Mouse (Mus musculus) gastrocnemius, adult 2 months (tissue): ENCODE measurements around the gene Lamb3. TPM values are rescaled to one million over a fixed set of nuclear protein-coding genes. Genes with fewer than 3 reads are reported as not detected.
A peak's percentile ranks its signal among the peaks of the same experiment; 100 is the strongest.
"Not testable (repeated sequence)": the region's sequence is repeated elsewhere in the genome, so short reads cannot be mapped to it uniquely, and the experiment has no call there.

Experiments
- DNase-seq: peaks from one replicate; pipeline ENCODE4 v3.0.0; 2022
- H3K27ac ChIP-seq: fragments of 200-600 bp; 2 replicates; pipeline ENCODE4 v1.8.1; 2022; ENCODE audit warnings: mild to moderate bottlenecking
- H3K4me3 ChIP-seq: fragments of 200-600 bp; 2 replicates; pipeline ENCODE4 v1.8.1; 2022; ENCODE audit warnings: mild to moderate bottlenecking, moderate library complexity
- CTCF ChIP-seq: fragments of 200-600 bp; IDR thresholded peaks from 2 replicates; pipeline ENCODE4 v1.8.1; 2022; ENCODE audit warnings: antibody characterized with exemption, mild to moderate bottlenecking, moderate library complexity
- intact Hi-C: fragments of 180-260 bp; cut with DNase I; formaldehyde crosslinking; loops from one replicate; pipeline ENCODE4 v1.15.1; 2025
- total RNA-seq, 2 experiments: library from RNA; stranded (reverse); gene quantifications; 2 replicates each; pipeline ENCODE4 v1.2.3; 2021

The Lamb3 gene
- total RNA-seq, 2 experiments from 2014 or later, result 3.7 to 5.4 TPM

GRCm38 (mm10) chr1:193234930-193235329, 27.4 kb downstream of the Lamb3 start:
- intact Hi-C loops, result no loop called here
- TF ChIP-seq CTCF, result no peak
- Histone ChIP-seq H3K4me3 (no peak overlapping the region), H3K27ac (no peak overlapping the region)
- no peak for DNase-seq

- no peak overlapping the region for H3K27ac ChIP-seq
- no peak for TF ChIP-seq CTCF
- H3K4me3 ChIP-seq, result no peak overlapping the region
- DNase-seq, result no peak
- intact Hi-C loops, result no loop called here
Measured at GRCm38 (mm10) chr1:193238426-193238825, 30.9 kb downstream of the Lamb3 start.

- no peak for DNase-seq
- intact Hi-C loops, result no loop called here
- H3K4me3 ChIP-seq, result peak overlapping the region; percentile 36; the same call in 1 of the 2 replicates
- peak overlapping the region; percentile 80; the same call in 1 of the 2 replicates for H3K27ac ChIP-seq
- no peak for TF ChIP-seq CTCF
Measured at GRCm38 (mm10) chr1:193241436-193241835, 33.9 kb downstream of the Lamb3 start.

GRCm38 (mm10) chr1:193242238-193242637, 34.7 kb downstream of the Lamb3 start:
- peak overlapping the region; percentile 80 for H3K27ac ChIP-seq
- H3K4me3 ChIP-seq, result peak overlapping the region; percentile 36
- intact Hi-C loops, result no loop called here
- peak; percentile 90 for DNase-seq
- no peak for TF ChIP-seq CTCF

DNA sequence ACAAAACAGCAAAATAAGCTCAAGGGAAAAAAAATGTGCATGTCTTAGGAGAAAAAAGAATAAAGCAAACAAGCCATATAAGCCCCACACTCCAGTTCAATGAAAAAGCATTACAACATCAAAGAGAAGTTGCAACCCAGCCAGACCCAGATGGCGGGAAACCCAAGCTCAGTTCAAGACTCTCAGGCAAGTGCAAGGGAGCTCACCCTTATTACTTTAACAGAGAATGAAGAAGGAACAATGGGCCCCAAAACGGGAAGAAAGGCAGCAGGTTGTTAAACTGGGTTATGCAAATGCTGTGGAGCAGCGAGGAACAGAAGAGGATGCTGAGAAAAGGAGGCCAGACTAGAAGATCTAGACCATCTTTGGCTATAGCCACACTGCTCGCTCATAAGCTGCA, 35.4 kb downstream of the Lamb3 start:
- TF ChIP-seq CTCF, result no peak
- intact Hi-C loops, result no loop called here
- peak; percentile 46 for DNase-seq
- Histone ChIP-seq H3K4me3 (no peak overlapping the region), H3K27ac (peak overlapping the region; percentile 74)

DNA sequence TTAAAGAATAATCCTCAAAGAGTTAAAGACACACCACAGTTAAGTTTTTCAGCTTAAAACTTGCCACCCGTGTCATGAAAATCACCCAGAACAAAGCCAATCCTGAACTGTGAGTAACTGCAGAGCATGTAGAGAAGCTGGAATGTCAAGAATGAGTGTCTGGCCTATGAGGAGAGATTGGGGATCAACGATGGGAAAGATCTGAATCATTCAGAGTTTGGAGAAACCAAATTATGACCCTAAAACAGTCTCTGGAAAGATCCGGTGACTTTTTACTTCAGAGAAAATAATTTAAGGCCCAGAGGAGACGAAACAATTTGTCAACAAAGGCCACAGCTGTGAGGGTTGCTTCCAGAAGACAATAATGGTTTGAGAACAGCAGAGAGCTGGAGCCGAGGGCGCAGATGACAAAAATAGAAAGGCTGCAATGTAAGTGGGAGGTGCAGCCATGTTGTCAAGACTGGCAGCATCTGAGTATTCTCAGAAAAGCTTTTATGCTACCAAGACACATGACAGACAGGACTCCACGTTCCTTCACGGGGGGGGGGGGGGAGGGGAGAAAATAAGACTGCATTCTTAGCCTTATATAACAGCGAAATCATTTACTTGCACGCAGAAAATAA, 36.2 kb downstream of the Lamb3 start:
- Histone ChIP-seq H3K27ac (peak overlapping the region; percentile 74), H3K4me3 (no peak overlapping the region)
- peak; percentile 27 for DNase-seq
- intact Hi-C loops, result no loop called here
- TF ChIP-seq CTCF, result no peak

DNA sequence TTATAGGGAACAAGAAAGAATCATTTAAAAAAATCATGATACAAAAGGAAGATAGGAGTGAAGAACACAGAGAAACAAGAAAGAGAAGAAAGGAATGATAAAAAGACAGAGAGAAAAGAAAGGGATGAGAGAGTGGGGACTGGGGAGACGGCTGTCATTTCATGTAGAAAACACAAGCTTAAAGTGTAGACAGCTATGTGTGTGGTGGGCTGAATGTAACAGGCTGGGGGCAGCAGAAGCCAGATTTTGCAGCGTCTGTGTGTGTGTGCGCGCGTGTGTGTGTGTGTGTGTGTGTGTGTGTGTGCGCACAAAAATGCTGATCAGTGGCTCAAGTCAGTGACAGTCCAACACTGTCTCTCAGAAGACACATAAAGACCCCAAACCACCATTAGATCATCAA, 36.7 kb downstream of the Lamb3 start:
- no peak for TF ChIP-seq CTCF
- Histone ChIP-seq H3K4me3 (no peak overlapping the region), H3K27ac (peak overlapping the region; percentile 74)
- intact Hi-C loops, result no loop called here
- no peak for DNase-seq

- no peak for DNase-seq
- Histone ChIP-seq H3K27ac (no peak overlapping the region), H3K4me3 (no peak overlapping the region)
- intact Hi-C loops, result loop anchor here (5.0 kb wide), 1 partner anchor 43 kb away; the partner anchor contains the start of gene Lamb3
- no peak for TF ChIP-seq CTCF
Measured at GRCm38 (mm10) chr1:193250026-193250425, 42.5 kb downstream of the Lamb3 start.

DNA sequence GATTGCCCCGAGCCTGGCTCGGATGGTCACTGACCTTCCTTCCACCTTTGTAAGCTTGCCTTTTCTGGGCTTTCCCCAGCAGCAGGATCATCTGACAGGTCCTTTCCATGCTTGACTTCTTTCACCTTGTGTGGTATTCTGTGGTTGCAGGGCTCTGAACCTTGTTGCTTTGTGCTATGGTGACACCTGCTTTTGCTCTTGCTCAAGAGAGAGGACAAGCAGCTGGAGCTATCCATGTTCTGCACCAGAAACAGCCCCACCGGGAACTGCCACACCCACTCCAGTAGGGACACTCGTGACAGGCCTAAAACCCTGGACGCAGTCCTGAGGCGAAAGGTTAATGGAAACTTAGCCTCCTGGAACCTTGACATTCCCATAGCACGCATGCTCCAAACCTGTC, 43.9 kb downstream of the Lamb3 start:
- peak; percentile 40 for DNase-seq
- H3K4me3 ChIP-seq, result no peak overlapping the region
- TF ChIP-seq CTCF, result no peak
- intact Hi-C loops, result loop anchor here (5.0 kb wide), 1 partner anchor 44 kb away; the partner anchor contains the start of gene Lamb3
- no peak overlapping the region for H3K27ac ChIP-seq

DNA sequence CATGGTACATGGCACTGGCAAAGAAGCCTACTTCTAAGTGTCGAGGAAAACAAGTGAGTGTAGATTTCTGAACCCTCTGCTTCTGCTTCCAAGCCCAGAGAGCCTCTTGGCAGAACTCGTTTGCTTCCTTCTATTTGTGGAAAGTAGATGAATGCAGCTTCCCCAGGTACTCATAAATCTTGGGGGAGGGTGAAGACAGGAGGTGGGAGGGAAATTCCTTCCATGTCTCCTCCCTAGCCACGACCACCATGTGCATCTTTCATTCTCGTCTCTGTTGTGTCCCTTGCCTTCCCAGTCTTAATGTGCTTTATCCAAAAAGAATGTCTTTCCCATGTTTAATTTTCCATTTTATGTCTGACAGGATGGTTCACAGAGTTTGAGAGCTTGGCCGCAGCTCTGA, 45.1 kb downstream of the Lamb3 start:
- intact Hi-C loops, result loop anchor here (5.0 kb wide), 1 partner anchor 45 kb away; the partner anchor contains the start of gene Lamb3
- no peak for DNase-seq
- Histone ChIP-seq H3K27ac (peak overlapping the region; percentile 21; the same call in 1 of the 2 replicates), H3K4me3 (no peak overlapping the region)
- no peak for TF ChIP-seq CTCF

GRCm38 (mm10) chr1:193253895-193254294, 46.4 kb downstream of the Lamb3 start:
- not testable (repeated sequence) for H3K27ac ChIP-seq, DNase-seq, H3K4me3 ChIP-seq
- intact Hi-C loops, result loop anchor here (2.0 to 5.0 kb wide), 2 partner anchors 47 to 123 kb away; partner anchors contain the start of gene Lamb3

DNA sequence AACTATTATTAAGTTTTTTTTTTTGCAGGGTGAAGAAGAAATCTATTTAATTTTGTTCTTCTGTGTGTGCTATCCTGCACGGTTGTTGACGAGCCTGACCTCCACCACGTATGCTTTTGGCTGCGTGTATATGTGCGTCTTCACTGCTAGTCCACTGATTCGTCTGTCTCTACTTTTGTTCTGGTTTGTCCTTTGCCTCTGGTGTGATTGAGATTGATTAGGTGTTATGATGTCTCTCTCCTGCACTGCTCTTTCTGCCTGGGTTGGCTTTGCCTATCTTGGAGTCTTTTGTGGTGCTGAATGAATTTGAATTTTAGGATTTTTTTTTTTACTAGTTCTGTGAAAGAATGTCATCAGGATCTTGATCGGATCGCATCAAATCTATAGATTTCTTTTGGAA, 47.5 kb downstream of the Lamb3 start:
- intact Hi-C loops, result loop anchor here (1.0 to 5.0 kb wide), 3 partner anchors 69 to 122 kb away; no protein-coding TSS in a partner anchor
- no peak for DNase-seq
- no peak overlapping the region for H3K4me3 ChIP-seq
- H3K27ac ChIP-seq, result no peak overlapping the region
- no peak for TF ChIP-seq CTCF

- intact Hi-C loops, result loop anchor here (1.0 to 5.0 kb wide), 3 partner anchors 69 to 121 kb away; no protein-coding TSS in a partner anchor
- peak; percentile 79 for DNase-seq
- no peak overlapping the region for H3K27ac ChIP-seq
- peak; percentile 80 for TF ChIP-seq CTCF
- no peak overlapping the region for H3K4me3 ChIP-seq
Measured at GRCm38 (mm10) chr1:193255488-193256288, 48.2 kb downstream of the Lamb3 start.
